Mouse (Mus musculus): ENCODE results near the gene Etv1.
A peak's percentile ranks its signal among the peaks of the same experiment; 100 is the strongest.

The Etv1 gene

DNA sequence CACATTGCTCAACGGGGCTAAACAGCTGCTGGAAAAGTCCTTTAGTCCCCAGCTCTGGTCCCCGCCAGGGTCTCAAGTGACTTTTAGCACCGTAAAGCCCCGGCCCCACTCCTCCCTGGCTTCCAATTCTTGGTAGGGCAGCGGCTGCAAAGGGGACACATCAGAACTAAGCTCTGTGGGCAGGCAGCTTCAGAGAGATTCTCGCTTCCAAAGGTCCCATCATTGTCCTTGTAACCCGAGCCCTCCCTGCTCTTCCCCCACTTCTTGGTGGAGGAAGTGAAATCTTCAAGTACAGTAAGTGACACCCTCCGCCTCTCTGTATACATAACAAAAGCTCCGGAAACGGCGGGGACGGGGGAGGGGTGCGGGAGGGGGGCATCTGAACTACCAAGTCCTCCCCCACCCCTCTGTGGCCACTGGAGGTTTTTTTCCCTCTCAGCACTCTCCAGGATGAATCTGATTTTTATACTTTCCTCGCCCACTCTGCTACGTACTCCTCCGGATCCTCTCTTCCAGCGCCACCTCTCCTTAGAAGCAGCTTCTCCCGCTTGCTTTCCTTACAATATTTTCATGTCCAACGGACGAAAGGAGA lies at the start of gene Etv1:
Etv1 (plus strand) TSS at position 195 of the 592 bp plus-strand sequence.
- peak; percentile 52 to 59 for DNase-seq

DNA sequence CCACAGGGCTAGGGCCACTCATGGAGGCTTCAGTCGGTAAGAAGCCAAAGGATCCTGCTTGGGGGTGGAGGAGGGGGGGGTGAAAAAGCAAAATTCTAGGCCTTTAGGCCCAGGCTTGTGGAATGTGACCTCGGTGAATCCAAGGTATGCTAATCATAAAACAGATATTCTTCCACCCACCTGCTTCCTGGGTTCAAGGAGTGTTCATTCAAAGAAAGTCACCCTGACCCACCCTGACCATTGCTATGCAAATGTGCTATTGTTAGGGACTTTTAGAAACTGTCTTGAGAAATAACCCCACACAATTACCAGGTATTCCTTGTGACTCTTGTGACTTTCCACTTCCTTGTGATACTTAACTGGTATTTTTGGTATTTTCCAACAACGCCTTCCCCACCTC lies 49.5 kb upstream of the Etv1 start:
- DNase-seq: no peak

DNA sequence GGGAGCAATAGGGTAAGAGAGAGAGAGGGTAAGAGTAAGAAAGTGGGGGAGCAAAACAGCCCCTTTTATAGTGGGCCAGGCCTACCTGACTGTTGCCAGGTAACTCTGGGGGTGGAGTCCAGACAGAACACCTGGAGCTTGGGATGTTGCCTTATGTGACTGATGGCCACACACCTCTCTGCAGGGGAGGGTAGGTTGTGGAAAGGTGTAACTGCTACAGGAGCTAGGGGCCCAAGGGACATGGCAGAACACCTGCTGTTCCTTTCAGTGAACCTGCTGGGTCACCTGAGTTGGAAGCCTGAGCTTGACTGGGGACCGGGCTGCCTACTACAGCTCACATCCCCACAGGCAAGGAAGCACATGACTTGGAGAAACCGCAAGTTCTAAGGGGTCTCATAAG lies 48.4 kb upstream of the Etv1 start:
- DNase-seq: no peak

DNA sequence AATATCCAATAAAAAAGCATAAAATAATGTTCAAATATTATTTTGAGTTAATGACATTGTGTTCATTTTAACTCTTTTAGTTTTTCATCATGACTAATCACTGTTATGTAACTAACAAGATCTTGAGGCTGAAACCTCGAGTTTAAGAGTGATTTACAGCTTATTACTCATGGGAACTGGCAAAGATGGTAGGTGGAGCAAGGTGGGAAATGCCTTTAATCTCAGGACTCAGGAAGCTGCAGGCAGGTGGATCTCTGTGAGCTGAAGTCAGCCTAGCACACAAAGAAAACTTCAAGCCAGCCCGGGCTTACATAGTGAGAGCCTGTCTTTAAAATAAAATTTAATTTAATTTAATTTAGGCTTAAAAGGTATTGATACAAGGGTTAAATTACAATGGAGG lies 19.9 kb upstream of the Etv1 start:
- DNase-seq: no peak

DNA sequence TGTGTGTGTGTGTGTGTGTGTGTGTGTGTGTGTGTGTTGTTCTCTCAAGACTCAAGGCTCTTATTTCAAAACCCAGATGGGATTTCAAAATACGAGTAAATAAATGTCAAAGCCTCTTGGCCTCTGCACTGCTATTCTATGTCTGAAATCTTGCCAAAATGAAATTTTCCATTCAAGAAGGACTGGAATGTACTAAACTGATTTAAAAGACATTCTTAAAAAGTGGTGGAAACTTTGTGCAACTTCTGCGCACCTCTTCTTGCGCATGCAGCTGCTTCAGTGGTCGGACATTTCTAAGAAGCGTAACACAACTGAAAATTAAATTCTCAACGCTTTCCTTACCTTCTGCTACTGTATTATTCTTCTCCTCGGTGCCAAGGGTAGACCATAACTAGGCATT lies 1.9 kb upstream of the Etv1 start:
- DNase-seq: no peak

DNA sequence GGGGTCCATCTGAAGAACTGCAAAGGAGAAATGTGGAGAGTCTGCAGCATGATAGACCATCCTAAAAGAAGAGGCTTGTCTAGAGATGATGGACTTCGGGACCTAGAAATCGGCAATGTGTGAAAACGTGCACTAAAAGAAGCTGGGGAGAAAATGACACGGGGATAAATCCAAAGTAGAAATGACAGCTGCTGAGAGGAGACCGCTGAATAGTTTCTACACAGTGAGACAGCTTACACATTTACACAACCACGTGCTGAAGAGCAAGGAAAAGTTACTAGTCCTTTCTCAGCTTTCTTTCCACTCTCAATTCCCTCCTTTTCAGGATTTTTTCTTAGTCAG lies 1.3 kb upstream of the Etv1 start:
- no peak for DNase-seq

DNA sequence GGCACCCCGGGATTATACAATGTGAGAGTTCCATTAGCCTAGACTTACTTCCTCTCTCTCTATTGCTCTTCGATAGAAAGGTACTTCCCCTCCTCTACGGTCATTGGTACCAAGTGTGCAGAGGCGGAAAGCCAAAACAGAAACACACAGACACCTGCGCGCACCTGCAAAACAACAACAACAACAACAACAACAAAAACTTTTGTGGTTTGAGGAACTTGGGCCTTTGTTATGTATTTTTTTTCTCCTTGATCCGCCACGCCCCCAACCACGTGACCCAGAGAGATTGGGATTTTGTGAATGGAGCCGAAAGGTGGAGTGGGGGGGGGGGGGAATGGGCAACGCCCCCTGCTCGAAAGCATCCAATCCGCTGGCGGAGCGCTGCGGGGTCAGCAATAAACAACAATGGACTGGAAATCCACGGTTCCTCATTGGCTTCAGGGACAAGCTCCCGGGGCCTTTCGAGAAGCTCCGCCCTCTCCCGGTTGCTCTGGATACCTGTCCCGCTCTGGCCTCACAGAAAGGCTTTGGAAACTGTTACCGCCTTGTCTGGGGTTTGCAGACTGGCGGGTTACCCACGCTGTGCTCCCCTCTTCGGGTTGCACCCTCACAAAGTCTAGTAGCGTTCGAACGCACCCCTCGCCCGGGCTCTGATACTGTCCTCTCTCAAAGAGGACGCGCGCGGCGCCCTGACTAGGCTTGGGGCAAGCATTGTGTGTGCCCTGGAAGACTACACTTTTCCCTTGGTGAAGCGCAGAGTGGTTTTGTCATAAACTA lies 693 bp upstream of the Etv1 start:
- peak; percentile 52 for DNase-seq

DNA sequence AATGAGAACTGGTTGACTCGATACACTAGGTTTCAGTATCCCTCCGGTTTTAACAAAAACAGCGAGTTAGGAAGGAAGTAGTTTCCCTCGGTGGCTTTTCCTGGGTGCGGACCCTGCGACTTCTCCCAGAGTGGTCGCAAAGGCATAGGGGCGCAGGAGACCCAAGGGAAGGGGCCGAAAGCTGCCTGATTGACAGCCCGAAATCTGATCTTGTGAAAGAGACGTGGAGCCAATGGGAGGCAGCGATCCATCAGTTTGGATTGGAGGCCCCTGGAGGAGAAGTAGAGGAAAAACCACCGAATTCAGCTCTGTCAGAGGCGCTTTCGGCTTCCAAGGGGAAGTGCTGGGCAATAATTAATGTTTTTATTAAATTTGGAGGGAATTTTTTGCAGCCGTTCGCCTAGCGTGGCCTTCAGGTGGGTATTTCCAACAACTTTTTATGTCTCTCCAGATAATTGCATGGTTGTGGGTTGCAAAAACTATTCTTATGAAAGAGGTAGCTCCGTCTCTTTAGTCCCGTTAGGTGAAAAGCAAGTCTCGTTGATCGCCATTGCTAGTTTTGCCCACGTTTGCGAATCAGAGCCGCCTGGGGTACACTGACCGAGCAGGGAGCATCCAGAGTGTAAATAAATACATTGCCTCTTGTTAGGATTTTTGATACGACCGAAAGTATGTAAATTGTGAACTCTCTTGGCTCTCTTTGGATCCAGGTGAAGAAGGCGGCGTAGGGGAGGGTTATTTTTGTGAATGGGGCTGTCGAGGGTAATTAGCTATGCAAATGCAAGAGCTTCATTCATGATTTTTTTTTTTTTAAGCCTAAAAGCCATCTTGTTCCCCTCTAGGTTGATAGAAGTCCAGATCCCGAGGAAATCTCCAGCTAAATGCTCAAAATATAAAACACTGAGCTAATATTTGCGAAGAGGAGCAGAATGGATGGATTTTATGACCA lies 1.1 kb downstream of the Etv1 start:
- DNase-seq: peak; percentile 40 to 42

DNA sequence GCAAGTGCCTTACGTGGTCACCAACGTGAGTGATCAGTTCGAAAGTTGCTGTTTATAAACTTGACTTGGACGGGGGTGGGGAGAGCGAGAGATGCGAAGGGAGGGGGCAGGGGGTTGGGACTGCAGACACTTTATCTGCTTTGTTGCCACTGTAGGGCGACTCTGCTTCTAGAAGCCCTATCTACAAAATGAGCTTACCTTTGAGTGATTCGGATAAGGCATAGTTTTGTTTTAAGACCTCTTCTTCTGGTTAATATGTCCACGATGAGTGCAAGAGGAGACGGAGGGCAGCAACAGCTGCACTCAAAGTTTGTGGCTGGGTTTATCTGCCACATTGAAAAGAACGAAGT lies 1.8 kb downstream of the Etv1 start:
- DNase-seq: peak in 1 of 2 experiments; percentile 11

DNA sequence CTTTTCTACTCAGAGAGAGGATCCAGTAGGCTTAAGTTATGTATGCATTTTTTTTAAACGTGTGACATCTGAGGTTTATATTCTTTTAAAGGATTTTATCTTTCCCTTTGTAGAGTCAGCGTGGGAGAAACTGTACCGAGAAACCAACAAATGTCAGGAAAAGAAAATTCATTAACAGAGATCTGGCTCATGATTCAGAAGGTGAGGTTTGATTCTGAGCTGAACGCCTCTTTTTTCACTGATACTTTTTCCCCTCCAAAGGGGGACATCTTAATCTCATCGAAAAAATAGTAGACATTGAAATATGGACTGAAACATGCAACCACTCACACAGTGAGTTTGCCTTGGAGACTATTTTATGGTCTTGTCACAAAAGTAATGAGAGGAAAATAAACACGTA lies 2.5 kb downstream of the Etv1 start:
- DNase-seq: no peak

DNA sequence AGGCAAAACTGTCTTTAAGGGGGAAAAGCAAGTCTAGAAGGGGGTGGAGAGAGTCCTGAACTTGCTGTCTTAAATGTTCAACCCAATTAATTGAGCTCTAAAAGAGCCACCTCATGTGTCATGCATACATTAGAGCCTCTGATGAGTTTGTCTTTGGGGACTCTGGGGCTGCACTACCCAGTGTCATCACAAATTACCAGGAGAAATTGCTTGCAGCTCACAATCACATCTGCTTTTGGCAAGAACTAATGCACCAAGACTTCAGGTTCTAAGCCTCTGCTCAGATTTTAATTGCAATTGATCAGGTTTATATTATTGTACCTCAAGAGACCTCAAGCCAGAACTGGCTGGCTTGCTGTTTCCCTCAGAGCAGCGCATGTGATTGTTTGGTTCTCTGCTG lies 4.1 kb downstream of the Etv1 start:
- no peak for DNase-seq

DNA sequence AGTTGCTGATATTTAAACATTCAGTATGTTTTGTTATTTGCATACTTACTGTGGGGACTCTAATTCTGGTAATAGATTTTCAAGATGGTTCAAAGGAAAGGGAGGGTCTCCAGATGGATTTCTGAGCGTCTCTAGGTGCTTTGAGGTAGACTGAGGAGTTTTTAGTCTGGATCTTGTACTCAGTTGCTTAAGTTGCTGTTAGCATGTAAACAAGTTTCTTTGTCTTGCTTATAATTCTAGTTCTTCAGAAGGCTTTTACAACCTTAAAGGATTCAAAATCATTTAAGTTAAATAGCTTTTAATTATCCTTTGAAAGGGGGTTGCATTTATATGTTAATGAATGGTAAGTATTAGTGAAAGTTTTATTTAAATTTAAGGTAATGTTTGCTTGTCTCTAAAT lies 5.0 kb downstream of the Etv1 start:
- no peak for DNase-seq

DNA sequence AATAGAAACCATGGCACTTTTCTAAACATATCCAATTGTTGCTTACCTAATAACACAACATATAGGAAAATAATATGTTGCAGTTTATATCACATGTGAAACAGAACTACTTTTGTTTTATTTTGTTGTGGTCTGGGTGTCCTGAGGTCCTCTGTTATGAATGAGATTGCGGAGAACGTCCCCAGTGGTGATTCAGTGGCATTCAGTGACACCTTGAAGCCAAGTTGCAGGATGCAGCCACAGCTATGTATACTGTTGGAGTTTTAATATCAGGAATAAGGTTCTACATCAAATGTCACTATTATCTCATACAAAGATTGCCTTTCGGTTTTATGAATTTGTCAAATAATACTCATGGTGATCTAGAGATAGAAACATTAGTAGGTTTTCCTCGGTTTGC lies 7.4 kb downstream of the Etv1 start:
- no peak for DNase-seq

DNA sequence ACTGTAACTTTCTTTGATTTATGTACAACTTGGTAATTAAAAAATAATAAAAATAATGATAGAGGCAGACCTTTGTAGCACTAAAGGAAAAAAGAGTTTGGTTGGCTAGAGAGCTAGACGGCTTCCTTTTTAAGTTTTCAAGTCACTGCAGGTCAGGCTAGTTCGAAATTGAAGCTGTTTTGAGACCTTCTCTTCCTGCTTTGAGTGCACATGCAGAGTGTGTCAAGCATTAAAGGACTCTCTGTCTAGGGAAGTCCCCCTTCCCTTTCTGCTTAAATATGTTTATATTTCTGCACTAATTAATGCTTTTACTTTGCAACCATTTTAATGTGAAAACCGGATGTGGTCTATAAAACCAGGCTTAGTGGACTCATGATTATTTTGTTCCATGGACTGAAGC lies 8.5 kb downstream of the Etv1 start:
- no peak for DNase-seq

DNA sequence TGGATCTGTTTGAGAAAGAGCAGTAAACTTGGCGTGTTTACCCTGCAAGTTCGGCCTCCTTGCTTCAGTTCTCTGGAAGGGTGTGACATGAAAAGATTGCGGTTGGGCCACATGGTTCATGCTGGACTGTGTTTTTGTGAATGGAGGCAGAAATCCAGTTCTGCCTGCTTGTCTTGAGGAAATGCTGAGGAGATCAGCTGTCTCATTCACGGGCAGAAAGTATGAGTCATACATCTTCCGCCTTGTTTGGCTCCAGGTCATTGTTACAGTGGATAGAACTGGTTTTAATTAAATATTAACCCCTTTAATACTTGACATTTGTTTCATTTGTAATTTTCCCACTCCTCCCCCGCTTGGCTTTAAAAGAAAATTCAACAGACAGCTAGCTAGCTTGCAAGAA lies 9.4 kb downstream of the Etv1 start:
- DNase-seq: no peak

DNA sequence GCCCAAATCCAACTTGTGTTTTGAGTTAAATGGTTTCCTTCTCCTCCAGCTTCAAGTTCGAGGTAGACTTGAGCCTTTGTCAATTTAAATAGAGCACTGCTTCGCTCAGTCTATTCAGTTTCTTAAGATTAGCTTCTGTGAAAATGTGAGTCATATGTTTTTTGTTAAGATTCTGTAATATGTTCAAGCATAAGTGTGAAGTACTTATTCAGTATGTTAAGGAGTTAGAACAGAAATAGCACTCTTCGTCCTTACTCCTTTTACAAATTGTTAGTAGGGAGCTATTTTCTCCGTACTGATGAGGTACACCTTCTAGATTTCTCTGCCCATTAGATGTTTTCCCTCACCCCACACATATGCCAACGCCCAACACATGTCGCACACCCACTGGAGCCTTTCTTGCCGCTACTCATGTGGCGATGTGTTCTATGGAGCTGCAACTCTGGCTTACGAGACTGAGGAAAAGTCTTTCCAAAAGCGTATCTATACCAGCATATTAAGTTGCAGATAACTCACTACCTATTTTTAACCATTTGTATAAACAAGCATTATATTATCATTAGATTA lies 10.7 kb downstream of the Etv1 start:
- no peak for DNase-seq

DNA sequence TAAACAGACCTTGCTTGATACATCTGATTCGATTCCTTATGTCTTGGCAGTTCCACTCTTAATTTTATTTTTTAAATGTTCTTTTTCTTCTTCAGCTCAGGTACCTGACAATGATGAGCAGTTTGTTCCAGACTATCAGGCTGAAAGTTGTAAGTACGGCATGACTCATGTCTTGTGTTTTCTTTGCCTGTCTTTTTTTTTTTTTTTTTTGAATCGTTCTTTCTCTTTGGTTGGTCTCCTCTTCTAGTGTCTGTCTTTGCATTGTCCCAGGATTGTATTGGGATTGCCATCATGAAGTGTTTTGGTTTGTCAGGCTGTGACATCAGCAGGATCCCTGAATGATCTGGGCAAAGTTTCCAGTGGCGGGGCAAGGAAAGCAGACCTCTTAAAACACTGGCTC lies 13.9 kb downstream of the Etv1 start:
- DNase-seq: no peak

DNA sequence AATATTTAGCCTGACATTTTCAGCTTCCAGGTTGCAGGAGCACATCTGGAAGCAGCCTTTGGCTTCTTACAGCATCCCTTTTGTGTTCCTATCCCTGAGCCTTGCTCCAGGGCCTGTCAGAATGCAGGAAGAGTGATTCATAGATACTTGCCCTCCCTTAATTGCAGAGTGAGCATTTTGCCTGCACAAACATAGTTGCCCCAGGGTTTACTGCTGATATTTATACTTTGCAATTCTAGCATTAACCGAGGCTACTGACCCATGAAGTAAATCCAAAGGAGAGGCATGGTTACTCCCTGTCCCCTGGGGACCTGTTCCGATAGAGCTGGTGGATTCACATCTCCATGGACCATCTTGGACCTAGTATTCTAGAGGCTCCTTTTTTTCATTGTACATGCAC lies 14.5 kb downstream of the Etv1 start:
- no peak for DNase-seq

DNA sequence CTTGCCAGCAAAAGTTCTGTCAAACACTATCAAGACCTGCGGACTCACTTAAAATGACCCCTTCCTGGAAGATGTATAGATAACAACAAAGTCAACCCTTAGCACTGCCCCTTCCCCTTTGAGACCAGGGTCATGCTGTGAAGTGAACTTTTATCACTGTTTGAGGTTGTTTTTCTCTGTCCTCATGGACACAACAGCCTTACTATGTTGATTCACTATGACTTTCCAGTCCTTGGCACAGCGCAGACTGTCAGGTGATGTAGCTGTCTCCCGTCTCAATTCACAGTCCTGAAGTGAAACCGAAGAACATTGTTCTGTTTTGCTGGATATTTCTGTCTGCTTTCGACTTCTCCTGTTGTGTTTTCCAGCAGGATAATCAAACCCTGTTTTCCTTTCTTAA lies 27.9 kb downstream of the Etv1 start:
- no peak for DNase-seq

DNA sequence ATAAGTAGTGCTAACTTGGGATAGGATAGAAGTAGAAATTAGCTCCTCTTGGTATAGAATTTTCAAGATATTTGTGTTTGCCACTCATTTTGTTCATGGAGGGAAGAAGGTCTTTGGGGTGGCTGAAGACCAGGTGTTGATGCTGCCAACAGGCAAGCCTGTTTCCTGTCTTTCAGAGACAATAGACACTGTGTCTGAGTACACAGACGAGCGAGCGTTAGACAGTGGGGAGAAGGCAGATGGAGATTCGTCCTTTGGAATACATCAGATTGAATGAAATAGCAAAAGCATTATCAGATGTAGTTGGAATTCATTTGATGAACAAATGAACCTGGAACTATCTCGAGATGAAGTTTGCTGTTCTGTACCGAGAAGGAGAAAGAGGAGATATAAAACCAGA lies 33.2 kb downstream of the Etv1 start:
- DNase-seq: no peak

DNA sequence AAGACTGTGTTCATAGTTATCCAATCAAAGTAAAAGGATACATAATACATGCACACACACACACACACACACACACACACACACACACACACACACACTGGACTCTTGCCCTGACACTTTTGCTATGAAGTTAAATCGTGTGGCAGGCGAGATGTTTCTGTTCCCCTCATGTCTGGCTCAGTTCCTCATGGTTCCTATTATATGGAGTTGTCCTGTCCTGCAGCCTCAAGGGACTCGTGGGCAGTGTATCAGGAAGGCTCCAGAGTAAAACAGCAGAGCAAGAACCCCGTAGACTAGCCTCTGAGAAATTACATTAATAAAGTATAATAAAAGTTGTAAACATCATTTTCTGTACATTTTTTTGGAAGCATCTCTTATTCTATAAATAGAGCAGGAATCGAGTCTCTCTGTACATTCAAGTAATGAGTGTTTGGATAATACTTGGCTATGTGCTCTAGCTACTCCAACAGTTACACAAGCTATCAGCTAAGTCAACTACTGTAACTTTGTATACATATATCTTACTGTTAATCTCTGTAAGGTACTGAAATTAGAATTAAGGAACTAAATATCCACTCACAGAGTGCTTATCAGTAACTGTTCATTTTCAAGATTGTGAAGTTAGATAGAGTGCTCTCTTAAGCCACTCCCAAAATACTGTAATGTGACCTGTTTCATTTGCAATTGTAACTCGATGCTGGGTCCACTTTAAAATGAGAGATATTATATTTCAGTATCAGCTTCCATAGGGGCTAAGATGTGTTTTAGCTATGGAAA lies 35.0 kb downstream of the Etv1 start:
- no peak for DNase-seq

DNA sequence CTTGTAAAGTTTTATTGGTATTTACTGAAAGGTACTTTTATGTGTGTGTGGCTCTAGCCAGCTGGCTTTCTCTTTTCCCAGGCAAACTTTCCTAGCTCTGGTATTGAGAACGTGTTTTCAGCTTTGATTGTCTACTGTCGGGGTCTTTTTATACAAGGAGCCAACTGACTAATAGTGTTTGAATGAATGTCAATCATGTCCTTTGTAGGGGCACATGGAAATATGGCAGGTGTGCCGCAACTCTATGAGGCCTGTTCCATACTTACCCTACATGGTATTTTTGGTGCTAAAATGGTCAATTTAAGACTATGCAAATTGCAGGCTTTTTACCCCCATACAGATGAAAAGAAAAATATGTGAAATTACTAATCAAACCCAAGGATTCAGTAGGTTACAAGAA lies 37.1 kb downstream of the Etv1 start:
- DNase-seq: no peak

DNA sequence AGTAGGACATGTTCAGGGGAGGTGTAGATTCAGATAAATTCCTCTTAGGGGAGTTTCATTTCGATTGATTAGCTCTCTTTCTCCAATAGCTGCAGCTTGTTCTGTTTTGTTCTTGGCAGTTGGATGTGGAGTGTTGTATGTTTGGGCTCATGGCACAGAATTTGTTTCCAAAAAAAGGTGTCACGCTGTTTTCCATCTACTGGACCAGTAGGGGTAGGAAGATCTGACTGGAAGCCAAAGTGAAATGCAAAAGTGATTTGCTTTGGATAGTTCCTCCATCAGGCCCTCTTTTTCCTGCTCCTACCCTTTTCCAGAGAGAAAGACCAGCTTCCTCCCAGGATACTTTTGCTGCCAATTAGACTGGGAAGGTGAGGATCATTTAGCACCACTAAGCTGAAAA lies 39.1 kb downstream of the Etv1 start:
- DNase-seq: no peak

All from B cell, adult 2 months (primary cell).